Mouse (Mus musculus) stomach, embryonic 14.5 days (tissue): ENCODE results near the gene Bcl2l15. TPM values are rescaled to one million over a fixed set of nuclear protein-coding genes. Genes with fewer than 3 reads are reported as not detected.

Source experiments
- ATAC-seq: fragments of 200-750 bp; cut with Nextera tagmentation; 2 replicates; pipeline ENCODE4 v1.8.0; 2017; ENCODE audit warnings: low read depth, moderate TSS enrichment; ENCODE audit not compliant: insufficient number of reproducible peaks, insufficient read depth, low FRiP score
- H3K27ac ChIP-seq: fragments of 300-500 bp; sonication (generic); 2 replicates; pipeline ENCODE4 v1.5.1; 2014; ENCODE audit warnings: mild to moderate bottlenecking, low read length, moderate library complexity, mixed read lengths
- H3K27me3 ChIP-seq: fragments of 300-500 bp; sonication (generic); 2 replicates; pipeline ENCODE4 v1.6.1; 2014; ENCODE audit warnings: low read length, control low read depth, mixed read lengths; ENCODE audit not compliant: control insufficient read depth, insufficient read depth
- H3K36me3 ChIP-seq: fragments of 300-500 bp; sonication (generic); 2 replicates; pipeline ENCODE4 v1.6.1; 2014; ENCODE audit warnings: mild to moderate bottlenecking, control low read depth, low read length, moderate library complexity, mixed read lengths; ENCODE audit not compliant: control insufficient read depth, insufficient read depth
- H3K4me1 ChIP-seq: fragments of 300-500 bp; sonication (generic); 2 replicates; pipeline ENCODE4 v1.6.1; 2014; ENCODE audit warnings: low read length, control low read depth, mixed read lengths; ENCODE audit not compliant: control insufficient read depth, insufficient read depth
- H3K4me2 ChIP-seq: fragments of 300-500 bp; sonication (generic); replicated peaks from 2 replicates; pipeline ENCODE4 v1.6.1; 2014; ENCODE audit warnings: low read depth, low read length, control low read depth
- H3K4me3 ChIP-seq: fragments of 300-500 bp; sonication (generic); 2 replicates; pipeline ENCODE4 v1.5.1; 2014; ENCODE audit warnings: low read depth, low read length, control low read depth
- H3K9ac ChIP-seq: fragments of 300-500 bp; sonication (generic); replicated peaks from 2 replicates; pipeline ENCODE4 v1.6.1; 2014; ENCODE audit warnings: low read depth, mild to moderate bottlenecking, control low read depth, low read length, moderate library complexity, mixed read lengths
- H3K9me3 ChIP-seq: fragments of 300-500 bp; sonication (generic); 2 replicates; pipeline ENCODE4 v1.6.1; 2016; ENCODE audit warnings: low read depth, low read length, control low read depth; ENCODE audit not compliant: control insufficient read depth
- WGBS: fragments of 180-500 bp; shearing (Covaris S2); extraction: QIAGEN DNeasy Blood & Tissue Kit; methylation state at CpG from one replicate; pipeline ENCODE4 v1.1.7; 2014; 5-methylcytosine and 5-hydroxymethylcytosine counted together
- polyA plus RNA-seq: library from polyadenylated mRNA; unstranded; fragments of >200 nt; fragmentation: Nextera tagmentation; extraction: Ambion mirVana; gene quantifications from 2 replicates; pipeline ENCODE4 v1.2.1, GENCODE M21; 2014

Gene Bcl2l15
- 0.54 TPM in 1 of 2 replicates, not detected in the other for polyA plus RNA-seq

DNA sequence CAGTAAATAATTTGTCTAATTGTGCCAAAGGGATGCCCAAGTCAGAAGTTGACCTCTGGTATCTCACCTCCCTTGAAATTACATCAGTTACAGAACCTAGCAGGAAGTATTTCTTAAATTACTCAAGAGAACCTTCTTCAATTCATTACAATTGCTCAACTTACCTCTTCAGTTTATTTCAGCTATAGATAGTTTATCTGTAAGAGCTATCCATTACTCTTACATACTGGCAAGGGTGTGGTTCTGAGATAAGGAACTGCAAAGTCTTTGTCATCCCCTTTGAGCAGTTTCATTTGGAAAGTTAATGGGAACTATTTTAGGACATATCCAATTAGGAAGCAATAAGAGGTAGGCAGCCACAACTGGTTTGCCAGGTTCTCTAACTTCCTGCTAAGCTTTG is at the start of gene Bcl2l15:
TSS of gene Bcl2l15 (plus strand) at position 176 of the 400 bp plus-strand sequence.
- ATAC-seq, result no peak
- Histone ChIP-seq H3K27ac (no peak within 1 kb of the TSS), H3K4me1 (no peaks in the 10 kb centered on the region), H3K27me3 (no peaks in the 10 kb centered on the region), H3K9me3 (no peaks in the 10 kb centered on the region), H3K36me3 (no peaks in the 10 kb centered on the region), H3K9ac (no peak within 1 kb of the TSS), H3K4me2 (no peak within 1 kb of the TSS), H3K4me3 (no peak within 1 kb of the TSS)

DNA sequence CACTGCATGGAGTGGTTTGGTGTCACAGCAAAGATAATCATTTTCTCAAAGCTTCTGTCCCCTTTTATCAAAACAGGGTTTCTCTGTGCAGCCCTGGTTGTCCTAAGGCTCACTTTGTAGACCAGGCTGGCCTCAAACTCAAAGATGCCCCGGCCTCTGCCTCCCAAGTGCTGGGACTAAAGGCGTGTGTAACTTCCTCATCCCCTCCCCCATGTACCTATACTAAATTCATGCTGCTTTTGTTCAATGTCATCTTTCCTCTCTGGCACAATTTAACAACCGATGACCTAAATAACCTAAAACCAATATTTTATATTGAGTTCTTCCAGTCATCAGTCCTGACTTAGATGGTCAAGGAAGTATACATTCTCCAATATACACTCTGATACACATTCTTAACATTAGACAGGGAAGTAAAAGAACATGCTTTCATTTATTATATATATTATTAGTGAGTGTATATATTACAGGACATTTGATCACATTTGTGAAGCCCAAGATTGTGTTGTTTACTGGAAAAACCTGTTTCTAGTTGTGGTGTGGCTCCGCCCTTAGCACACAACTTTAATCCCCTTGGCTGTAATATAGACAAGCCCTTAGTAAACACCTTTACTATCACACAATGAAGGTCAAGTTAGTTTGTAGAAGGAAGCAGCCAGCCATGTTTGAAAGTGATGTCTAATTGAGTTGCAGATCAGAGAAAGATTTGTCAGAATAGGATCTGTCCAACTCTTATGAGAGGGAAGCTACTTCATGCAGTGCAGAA is 49.4 kb upstream of the Bcl2l15 start:
- no peak overlapping the region for H3K4me3 ChIP-seq
- H3K27me3 ChIP-seq, result no peaks in the 10 kb centered on the region
- no peak overlapping the region for H3K9ac ChIP-seq
- 0 out of 2 replicates have a peak overlapping the region, but pooled peaks have one; percentile 29 for H3K27ac ChIP-seq
- H3K4me1 ChIP-seq, result 0 out of 2 replicates have a peak, but pooled peaks cover 7% of the 10 kb centered on the region
- no peak for ATAC-seq
- H3K4me2 ChIP-seq, result no peak overlapping the region
- H3K36me3 ChIP-seq, result no peaks in the 10 kb centered on the region
- H3K9me3 ChIP-seq, result no peaks in the 10 kb centered on the region
- WGBS, result 65% methylated on average over 4 of the region's 4 CpGs

DNA sequence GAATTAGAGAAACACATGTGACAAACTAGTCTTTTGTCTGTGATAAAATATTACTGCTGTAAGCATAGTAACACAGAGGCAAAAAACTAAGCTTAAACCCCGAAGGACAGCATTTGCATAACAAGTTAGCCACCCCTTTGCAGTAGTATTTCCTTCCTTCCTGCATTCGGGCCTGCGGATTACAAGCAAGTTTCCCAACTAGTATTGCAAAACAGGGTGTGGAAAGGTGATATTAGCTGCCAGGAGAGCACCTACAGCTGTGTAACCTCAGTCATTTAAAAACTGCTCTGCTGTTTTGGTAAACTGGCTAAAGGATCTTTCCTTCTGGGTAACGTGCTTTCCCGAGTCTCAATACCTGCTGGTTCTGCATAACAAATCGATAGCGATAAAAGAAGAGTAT is 45.2 kb upstream of the Bcl2l15 start:
- H3K9ac ChIP-seq, result no peak overlapping the region
- H3K4me3 ChIP-seq, result no peak overlapping the region
- peaks cover 17% of the 10 kb centered on the region; the same call in 1 of the 2 replicates for H3K4me1 ChIP-seq
- H3K4me2 ChIP-seq, result no peak overlapping the region
- 70% methylated on average over 7 of the region's 7 CpGs for WGBS
- H3K27ac ChIP-seq, result no peak overlapping the region
- no peak for ATAC-seq
- no peaks in the 10 kb centered on the region for H3K36me3 ChIP-seq
- H3K27me3 ChIP-seq, result no peaks in the 10 kb centered on the region
- H3K9me3 ChIP-seq, result no peaks in the 10 kb centered on the region

DNA sequence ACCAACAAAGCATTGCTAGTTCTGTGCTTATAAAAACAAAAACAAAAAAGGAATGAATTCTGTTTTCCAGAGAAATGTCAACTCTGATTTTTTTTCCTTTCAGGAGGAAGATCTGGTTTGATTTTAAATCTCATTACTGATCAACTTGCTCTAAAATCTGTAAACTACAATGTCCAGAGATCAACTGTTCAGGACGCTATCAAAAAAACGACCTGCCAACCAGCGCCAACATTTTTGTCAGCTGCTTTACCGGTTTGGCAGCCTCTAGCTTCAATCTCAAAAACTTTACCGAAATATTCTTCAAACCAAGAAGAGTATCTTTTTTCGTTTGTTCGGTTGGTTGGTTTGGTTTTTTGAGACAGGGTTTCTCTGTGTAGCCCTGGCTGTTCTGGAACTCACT is 43.3 kb upstream of the Bcl2l15 start:
- Histone ChIP-seq H3K9ac (no peak overlapping the region), H3K27me3 (no peaks in the 10 kb centered on the region), H3K36me3 (no peaks in the 10 kb centered on the region), H3K9me3 (no peaks in the 10 kb centered on the region), H3K27ac (no peak overlapping the region), H3K4me1 (peaks cover 13% of the 10 kb centered on the region; the same call in 1 of the 2 replicates), H3K4me3 (peak overlapping the region; percentile 94; the same call in 1 of the 2 replicates), H3K4me2 (peak overlapping the region; percentile 88)
- 70% methylated on average over 7 of the region's 7 CpGs for WGBS
- no peak for ATAC-seq

DNA sequence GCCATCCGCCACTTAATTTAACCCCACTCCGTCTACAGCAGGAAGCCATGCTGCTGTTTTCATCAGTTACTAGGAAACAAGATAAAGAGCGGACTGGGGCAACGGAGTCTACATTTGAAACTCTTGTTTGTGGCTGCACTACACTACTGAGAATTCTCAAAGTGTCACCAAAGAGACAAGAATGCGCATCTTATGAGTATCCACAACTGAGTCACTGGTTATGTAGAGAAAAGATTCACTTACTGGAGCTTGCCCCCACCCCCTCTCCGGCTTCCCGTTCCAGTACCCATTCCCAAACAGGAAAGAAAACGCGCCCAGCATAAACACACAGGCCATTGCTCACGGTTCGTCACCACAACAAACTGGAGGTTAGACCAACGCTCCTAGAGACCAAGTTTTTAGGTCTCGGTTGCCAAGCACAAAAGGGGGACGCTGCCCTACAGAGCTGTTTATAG is 42.5 kb upstream of the Bcl2l15 start:
- WGBS, result 3% methylated on average over 14 of the region's 14 CpGs

DNA sequence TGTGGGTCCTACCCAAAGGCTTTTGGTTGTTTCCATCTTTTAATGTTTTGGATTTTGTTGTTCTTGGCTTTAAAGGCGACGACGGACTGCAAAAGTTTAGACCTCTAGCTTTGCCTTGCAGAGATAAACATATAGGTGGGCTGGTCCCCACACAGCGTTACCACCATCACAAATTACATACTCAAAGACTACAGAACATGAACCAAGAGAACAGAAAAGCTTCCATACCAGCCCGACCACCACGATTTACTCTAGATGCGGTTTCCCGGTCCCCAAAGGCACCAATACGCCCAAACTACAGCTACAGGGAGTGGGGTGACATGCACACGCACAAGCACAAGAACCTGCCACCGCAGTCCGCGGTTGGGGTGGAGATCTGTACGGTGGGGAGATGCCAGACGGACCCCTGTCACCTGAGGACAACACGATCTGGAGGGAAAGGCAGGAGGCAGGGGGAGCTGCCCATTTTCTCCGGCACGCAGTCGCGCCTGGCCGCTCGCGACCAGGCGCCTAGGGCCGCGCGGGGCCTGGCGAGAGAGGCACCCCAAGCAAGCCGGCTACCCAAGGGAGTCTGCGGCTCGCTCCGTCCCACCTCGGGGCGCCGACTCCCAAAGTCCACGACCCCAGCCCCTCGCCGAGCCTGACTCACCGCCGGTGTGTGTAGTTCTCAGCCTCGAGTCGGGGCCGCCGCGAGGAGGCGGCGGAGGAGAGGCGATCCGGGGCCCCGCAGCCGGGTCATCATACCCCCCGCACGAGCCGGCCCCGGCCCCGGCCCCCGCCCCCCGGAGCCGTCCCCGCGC is 41.9 kb upstream of the Bcl2l15 start:
- Histone ChIP-seq H3K9ac (peak overlapping the region; percentile 98), H3K4me1 (peaks cover 13% of the 10 kb centered on the region; the same call in 1 of the 2 replicates), H3K27ac (peak overlapping the region; percentile 82), H3K27me3 (no peaks in the 10 kb centered on the region), H3K36me3 (no peaks in the 10 kb centered on the region), H3K9me3 (no peaks in the 10 kb centered on the region), H3K4me3 (peak overlapping the region; percentile 94), H3K4me2 (peak overlapping the region; percentile 88)
- peak; percentile 76 for ATAC-seq
- 1% methylated on average over 58 of the region's 61 CpGs for WGBS

More for the DNA sequence above, 42.5 kb upstream of the Bcl2l15 start:
- Histone ChIP-seq H3K4me3 (peak overlapping the region; percentile 94), H3K4me1 (peaks cover 13% of the 10 kb centered on the region; the same call in 1 of the 2 replicates), H3K9ac (peak overlapping the region; percentile 98), H3K27me3 (no peaks in the 10 kb centered on the region), H3K9me3 (no peaks in the 10 kb centered on the region), H3K27ac (peak overlapping the region; percentile 82; the same call in 1 of the 2 replicates), H3K36me3 (no peaks in the 10 kb centered on the region), H3K4me2 (peak overlapping the region; percentile 88)
- no peak for ATAC-seq

DNA sequence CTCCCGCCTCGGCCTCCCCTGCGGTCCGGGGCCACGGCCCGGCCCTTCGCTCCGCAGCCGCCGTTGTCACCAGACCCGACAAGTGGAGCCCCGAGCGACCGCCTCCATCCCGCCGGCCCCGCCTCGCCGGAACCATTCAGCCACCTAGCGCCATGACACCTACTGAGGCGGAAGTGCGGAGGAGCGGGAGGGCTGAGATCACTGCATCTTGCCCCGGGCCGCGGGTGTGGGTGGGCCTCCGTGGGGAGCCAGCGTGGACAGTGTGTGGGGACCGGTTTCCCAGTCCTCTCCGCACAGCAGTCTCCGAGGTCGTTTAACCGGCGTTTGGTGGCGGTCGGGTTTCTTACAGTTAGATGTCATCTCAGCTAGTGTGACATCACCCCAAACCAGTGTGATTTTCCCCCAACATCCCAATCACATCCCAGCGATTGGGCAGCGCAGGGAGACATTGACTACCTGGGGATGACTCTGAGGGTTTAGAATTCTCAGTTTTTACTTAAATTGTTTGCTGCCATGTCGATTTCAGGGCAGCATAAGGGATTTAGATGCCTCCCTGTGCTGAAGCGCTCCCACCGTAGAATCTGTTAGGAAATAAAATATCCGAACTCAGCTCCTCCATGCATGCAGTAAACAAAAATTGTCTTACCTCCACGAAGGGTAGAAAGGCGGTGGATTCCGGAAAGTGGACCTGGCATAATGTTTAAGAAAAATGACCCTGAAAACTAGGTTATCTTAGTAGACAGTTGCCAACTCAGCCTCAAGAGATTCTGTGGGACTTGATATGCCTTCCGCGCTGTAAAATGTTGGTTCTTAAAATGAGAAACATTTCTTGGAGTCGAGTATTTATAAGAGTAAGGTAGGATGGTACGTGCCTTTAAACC is 40.9 kb upstream of the Bcl2l15 start, which contains the start of gene Hipk1:
TSS of gene Hipk1 (minus strand) at position 334 of the 881 bp plus-strand sequence.
- no peaks in the 10 kb centered on the region for H3K36me3 ChIP-seq
- ATAC-seq, result peak; percentile 95
- H3K4me3 ChIP-seq, result peak within 1 kb of the TSS; percentile 94
- 9% methylated on average over 49 of the region's 49 CpGs for WGBS
- H3K4me2 ChIP-seq, result peak within 1 kb of the TSS; percentile 88
- H3K4me1 ChIP-seq, result peaks cover 13% of the 10 kb centered on the region; the same call in 1 of the 2 replicates
- H3K27ac ChIP-seq, result peak within 1 kb of the TSS; percentile 82
- no peaks in the 10 kb centered on the region for H3K9me3 ChIP-seq
- peak within 1 kb of the TSS; percentile 98 for H3K9ac ChIP-seq
- no peaks in the 10 kb centered on the region for H3K27me3 ChIP-seq
